In genomic region chr1:182124924-182125368, GRCm38 (mm10) we compare ENCODE assay signal across 8 mouse cellular contexts. TPM values are rescaled to one million over a fixed set of nuclear protein-coding genes. Genes with fewer than 3 reads are reported as not detected.
A peak's percentile ranks its signal among the peaks of the same experiment; 100 is the strongest.
DNase-seq lines count a peak whose midpoint lies in the region; ATAC-seq lines count a peak whose summit lies in the region.

No protein-coding gene starts in this region.

- peaks cover 10% of the 10 kb centered on the region for H3K36me3 ChIP-seq in embryonic facial prominence, embryonic 13.5 days
- H3K36me3 ChIP-seq in kidney, embryonic 15.5 days = peaks cover 29% of the 10 kb centered on the region

- DNase-seq in A20 (ENCODE audit: low read depth, low spot score) = peak; percentile 94
- peak; percentile 67 to 75 for DNase-seq in adrenal gland, postnatal 4 days (ENCODE audit: low spot score in 2 of 2)
- DNase-seq in heart, adult 8-10 months (ENCODE audit: low spot score) = peak; percentile 75
- peak; percentile 87 for DNase-seq in liver
- peak; percentile 33 to 63 for DNase-seq in monocyte, adult 2 months (ENCODE audit: low read depth in 1 of 2, low spot score in 2 of 2)
- peak; percentile 66 to 74 for DNase-seq in spleen, postnatal 14 days (ENCODE audit: low spot score in 2 of 2)

- H3K9me3 ChIP-seq in embryonic facial prominence, embryonic 13.5 days = no peaks in the 10 kb centered on the region
- no peaks in the 10 kb centered on the region for H3K9me3 ChIP-seq in kidney, embryonic 15.5 days (replicated peaks)

- H3K27me3 ChIP-seq in embryonic facial prominence, embryonic 13.5 days = no peaks in the 10 kb centered on the region
- no peaks in the 10 kb centered on the region for H3K27me3 ChIP-seq in kidney, embryonic 15.5 days

- ATAC-seq in embryonic facial prominence, embryonic 13.5 days (ENCODE audit: insufficient number of reproducible peaks, insufficient read depth, low FRiP score, low TSS enrichment, low read depth) = peak; percentile 86
- peak; percentile 97 for ATAC-seq in kidney, embryonic 15.5 days (replicated peaks; ENCODE audit: low FRiP score)

- H3K9ac ChIP-seq in embryonic facial prominence, embryonic 13.5 days = peak overlapping the region; percentile 83
- H3K9ac ChIP-seq in kidney, embryonic 15.5 days = peak overlapping the region; percentile 81

- H3K4me1 ChIP-seq in embryonic facial prominence, embryonic 13.5 days = peaks cover 19% of the 10 kb centered on the region
- peaks cover 19% of the 10 kb centered on the region for H3K4me1 ChIP-seq in kidney, embryonic 15.5 days

- H3K4me2 ChIP-seq in embryonic facial prominence, embryonic 13.5 days = peak overlapping the region; percentile 77
- H3K4me2 ChIP-seq in kidney, embryonic 15.5 days = peak overlapping the region; percentile 65

- peak overlapping the region; percentile 82 for H3K4me3 ChIP-seq in embryonic facial prominence, embryonic 13.5 days
- peak overlapping the region; percentile 84 for H3K4me3 ChIP-seq in kidney, embryonic 15.5 days (replicated peaks)

- H3K27ac ChIP-seq in embryonic facial prominence, embryonic 13.5 days = peak overlapping the region; percentile 85
- peak overlapping the region; percentile 93 for H3K27ac ChIP-seq in kidney, embryonic 15.5 days

- under 1% methylated on average over 32 of the region's 33 CpGs for WGBS in embryonic facial prominence, embryonic 13.5 days
- under 1% methylated on average over 33 of the region's 33 CpGs for WGBS in kidney, embryonic 15.5 days

RNA-seq across cellular contexts. Expression of gene Srp9, which starts 0.4 kb away (rescaled TPM):
- 10 to 100 TPM; 60.0 to 68.5 TPM for total RNA-seq in adrenal gland, postnatal 4 days (2021)
- 163 and 166 TPM in 2 replicates for polyA plus RNA-seq in embryonic facial prominence, embryonic 13.5 days (2015; fragmentation: Nextera tagmentation; extraction: Ambion mirVana)
- 10 to 100 TPM; 42.7 to 54.0 (median 47.9) TPM for total RNA-seq in heart, adult 8-10 months (2022)
- 151 and 159 TPM in 2 replicates for polyA plus RNA-seq in kidney, embryonic 15.5 days (2015; fragmentation: Nextera tagmentation; extraction: Ambion mirVana)

RNA-seq across cellular contexts. Expression of gene Vmn1r1, which starts 39.3 kb away (rescaled TPM):
- total RNA-seq in adrenal gland, postnatal 4 days (2021) = not detected
- polyA plus RNA-seq in embryonic facial prominence, embryonic 13.5 days (2015; fragmentation: Nextera tagmentation; extraction: Ambion mirVana) = not detected in 2 replicates
- not detected for total RNA-seq in heart, adult 8-10 months (2022)
- not detected in 2 replicates for polyA plus RNA-seq in kidney, embryonic 15.5 days (2015; fragmentation: Nextera tagmentation; extraction: Ambion mirVana)

Comparison
In these comparisons a context has a peak if more than half of its experiments do, and no peak if none do; other contexts are left out.
1. Peak in every context shown above with its lines: DNase-seq, ATAC-seq, H3K4me3 ChIP-seq and H3K27ac ChIP-seq.